Mouse (Mus musculus): ENCODE measurements around the gene S1pr1.

DNA sequence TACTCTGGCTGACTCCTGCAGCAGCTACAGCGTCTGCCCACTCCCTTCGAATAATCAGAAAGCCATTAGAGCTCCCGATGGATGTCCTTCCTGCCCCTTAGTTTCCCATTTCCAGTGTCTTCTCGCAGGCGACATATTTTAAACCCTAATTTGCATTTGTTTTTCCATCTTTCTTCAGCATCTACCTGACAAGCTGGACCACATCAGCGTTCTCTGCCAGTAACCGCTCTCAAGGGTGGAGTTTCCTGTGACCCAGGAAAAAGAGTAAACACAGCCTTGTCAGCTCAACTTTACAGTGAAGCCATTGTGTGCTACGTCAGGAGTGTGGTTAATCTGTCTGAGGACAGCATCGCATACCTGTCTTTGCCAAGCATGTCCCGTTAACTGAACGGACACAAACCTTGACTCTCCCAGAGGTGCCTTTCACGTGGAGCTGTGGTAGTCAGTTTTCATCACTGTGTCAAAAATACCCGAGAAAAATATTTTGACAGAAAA is 41.2 kb downstream of the S1pr1 start:
- TF ChIP-seq CTCF (IDR thresholded peaks at IDR 0.05; ENCODE audit: borderline replicate concordance, control insufficient read depth, extremely low read depth, insufficient read depth, low read length, poor library complexity) (no peak), POLR2A (IDR thresholded peaks at IDR 0.05; ENCODE audit: control insufficient read depth, extremely low read depth, insufficient read depth, low read length, poor library complexity) (no peak)

All from thymus, adult 2 months (tissue).